15 mouse cellular contexts compared by ENCODE assay signal in the genomic region with DNA sequence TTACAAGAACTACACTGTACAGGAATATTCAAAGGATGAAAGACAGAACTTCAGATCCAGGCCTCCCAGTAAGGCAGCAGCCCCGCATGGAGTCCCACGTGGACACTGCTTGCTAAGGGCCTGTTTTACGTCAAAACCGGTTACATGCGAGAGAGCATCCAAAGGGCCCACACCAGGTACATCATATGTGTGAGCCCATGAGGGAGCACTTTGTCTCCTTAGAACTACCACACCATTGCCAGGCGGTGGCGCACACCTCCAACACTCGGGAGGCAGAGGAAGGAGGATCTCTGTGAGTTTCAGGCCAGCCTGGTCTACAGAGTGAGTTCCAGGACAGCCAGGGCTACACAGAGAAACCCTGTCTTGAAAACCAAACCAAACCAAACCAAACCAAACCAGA. TPM values are rescaled to one million over a fixed set of nuclear protein-coding genes. Genes with fewer than 3 reads are reported as not detected.
DNase-seq lines count a peak whose midpoint lies in the region; ATAC-seq and TF ChIP-seq lines count a peak whose summit lies in the region.
"Not testable (repeated sequence)": the region's sequence is repeated elsewhere in the genome, so short reads cannot be mapped to it uniquely, and the experiment has no call there.
"Had no signal": no experiment of that assay in that cellular context is flagged by ENCODE, and none has a peak within 500 bp of the region (broad histone marks: within the 10 kb centered on the region; RNA-seq: fewer than 3 reads in every experiment).

No protein-coding gene starts in this region.

- CTCF ChIA-PET in Patski (lab: Charles Lee): interaction anchor here (2.3 kb wide), 1 partner anchor 56 kb away, joined by 6 read pairs; no protein-coding TSS in a partner anchor

- H3K4me1 ChIP-seq in CH12.LX (ENCODE audit: control insufficient read depth in 1 of 2, insufficient read depth in 2 of 2): peaks cover 4 to 18% of the 10 kb centered on the region in 2 experiments; a peak in 2 of 4 replicates
- not testable (repeated sequence) for H3K4me1 ChIP-seq in heart, postnatal 0 days (ENCODE audit: control insufficient read depth, insufficient read depth); stomach, postnatal 0 days (replicated peaks; ENCODE audit: control insufficient read depth, insufficient read depth)

- DNase-seq in CH12.LX (ENCODE audit: extremely low read depth): peak; percentile 56
- DNase-seq in Patski (ENCODE audit: low read depth, low spot score); heart, postnatal 0 days (ENCODE audit: low spot score): not testable (repeated sequence)
- DNase-seq in embryo, embryonic 10 days (ENCODE audit: low spot score): peak; percentile 31
- DNase-seq in liver: peak; percentile 21
- peak; percentile 23 for DNase-seq in stomach, postnatal 0 days (ENCODE audit: low spot score)

- not testable (repeated sequence) for TF ChIP-seq EP300 in CH12.LX (IDR thresholded peaks at IDR 0.05; ENCODE audit: low read length); heart, postnatal 0 days (IDR thresholded peaks at IDR 0.05; ENCODE audit: low read depth); stomach, postnatal 0 days (optimal IDR thresholded peaks at IDR 0.05)

- not testable (repeated sequence) for H3K4me3 ChIP-seq in CH12.LX (replicated peaks in 1 of 3; ENCODE audit: low read depth in 2 of 3, low read length in 2 of 3, poor library complexity in 1 of 3); heart, postnatal 0 days (ENCODE audit: low read depth, low read length); stomach, postnatal 0 days (ENCODE audit: low read depth, low read length)

- not testable (repeated sequence) for H3K36me3 ChIP-seq in CH12.LX (replicated peaks in 1 of 2; ENCODE audit: control insufficient read depth in 1 of 2, insufficient read depth in 1 of 2, low read length in 1 of 2); heart, postnatal 0 days (replicated peaks; ENCODE audit: control insufficient read depth, insufficient read depth, low read length); stomach, postnatal 0 days (ENCODE audit: control insufficient read depth, insufficient read depth, low read length)

- not testable (repeated sequence) for H3K9me3 ChIP-seq in CH12.LX (replicated peaks; ENCODE audit: low read length); heart, postnatal 0 days (replicated peaks; ENCODE audit: control insufficient read depth, low read length); stomach, postnatal 0 days (ENCODE audit: control insufficient read depth, low read length)

- peak in 1 of 2 experiments; percentile 75; a peak in 2 of 4 replicates for TF ChIP-seq CTCF in CH12.LX (conservative IDR thresholded peaks at IDR 0.05 in 1 of 2, IDR thresholded peaks at IDR 0.05 in 1 of 2; ENCODE audit: low read depth in 2 of 2, low read length in 2 of 2)
- TF ChIP-seq CTCF in Patski (IDR thresholded peaks at IDR 0.05): peak; percentile 29
- TF ChIP-seq CTCF in heart, postnatal 0 days (IDR thresholded peaks at IDR 0.05; ENCODE audit: low read depth): 0 out of 2 replicates have a peak, but pooled peaks have one; percentile 8
- TF ChIP-seq CTCF in stomach, postnatal 0 days (IDR thresholded peaks at IDR 0.05; ENCODE audit: low read depth): peak; percentile 50

- H3K79me2 ChIP-seq in CH12.LX (replicated peaks; ENCODE audit: control insufficient read depth, extremely low read depth, insufficient read depth, poor library complexity, severe bottlenecking): not testable (repeated sequence)

- H3K27ac ChIP-seq in CH12.LX (ENCODE audit: insufficient read depth, low read depth); heart, postnatal 0 days (ENCODE audit: low read depth); stomach, postnatal 0 days (replicated peaks): not testable (repeated sequence)

- 50% methylated on average over 8 of the region's 8 CpGs for WGBS in heart, postnatal 0 days
- WGBS in stomach, postnatal 0 days: 75% methylated on average over 8 of the region's 8 CpGs

- not testable (repeated sequence) for ATAC-seq in Patski; heart, postnatal 0 days (ENCODE audit: insufficient read depth, low read depth); stomach, postnatal 0 days (ENCODE audit: low FRiP score, low TSS enrichment)
- 0 out of 2 replicates have a peak, but pooled peaks have one; percentile 32 for ATAC-seq in megakaryocyte progenitor cell, adult 5-6 weeks (replicated peaks; ENCODE audit: poor library complexity)

- not testable (repeated sequence) for H3K9ac ChIP-seq in CH12.LX (ENCODE audit: insufficient read depth, low read depth); heart, postnatal 0 days (replicated peaks; ENCODE audit: low read depth, low read length); stomach, postnatal 0 days (ENCODE audit: low read length)

- dilution Hi-C loops in CH12.LX (cut with MboI; ENCODE audit: extremely low pct_ligation_motif_present, extremely low pct_unique_long_range_greater_than_20kb, low sequenced_read_pairs): not testable (repeated sequence)

- H3K27me3 ChIP-seq in CH12.LX (replicated peaks); Patski; heart, postnatal 0 days (ENCODE audit: control insufficient read depth, insufficient read depth, low read length); stomach, postnatal 0 days (ENCODE audit: control insufficient read depth, insufficient read depth, low read length): not testable (repeated sequence)

- in situ Hi-C loops in CH12.LX (cut with MboI; ENCODE audit: low pct_ligation_motif_present, low pct_unique_long_range_greater_than_20kb, low sequenced_read_pairs): loop anchor here (5.0 to 10.0 kb wide), 2 partner anchors 54 to 117 kb away; a partner anchor contains a TSS
- in situ Hi-C loops in Patski (cut with MboI; ENCODE audit: low pct_unique_long_range_greater_than_20kb): loop anchor here (5.0 kb wide), 3 partner anchors 53 to 703 kb away; a partner anchor contains a TSS

- not testable (repeated sequence) for TF ChIP-seq POLR2A in CH12.LX (IDR thresholded peaks at IDR 0.05; ENCODE audit: low read depth, low read length)

- peak; percentile 58 for TF ChIP-seq RAD21 in CH12.LX (IDR thresholded peaks at IDR 0.05; ENCODE audit: low read depth, low read length)

- H3K4me2 ChIP-seq in CH12.LX (ENCODE audit: insufficient read depth, low read depth, poor library complexity, severe bottlenecking); heart, postnatal 0 days (ENCODE audit: low read depth, low read length); stomach, postnatal 0 days (replicated peaks; ENCODE audit: low read depth): not testable (repeated sequence)

- POLR2A ChIA-PET in Patski (lab: Charles Lee): not testable (repeated sequence)

TF ChIP-seq in CH12.LX, 34 proteins besides CTCF, POLR2A, EP300 and RAD21:
- peak; percentile 81 for TF ChIP-seq SMC3 (IDR thresholded peaks at IDR 0.05; ENCODE audit: low read depth, low read length)
TF ChIP-seq in CH12.LX: peak in this region for 1; not testable (repeated sequence) for 33.

RNA-seq across cellular contexts. Expression of a gene that starts 3.4 kb away (rescaled TPM):
- total RNA-seq in CH12.LX (2012; rRNA removed) (3.1 TPM in 2 replicates), CH12.LX (2014; rRNA removed) (4.7 and 5.9 TPM in 2 replicates)
- polyA plus RNA-seq in CH12.LX (2012; ENCODE audit: insufficient read length, low read depth) (19.2 and 25.1 TPM in 2 replicates), Patski (2021) (1.2 TPM)
- total RNA-seq in heart, postnatal 0 days (2014; rRNA removed; ENCODE audit: low replicate concordance): 4.9 and 12.8 TPM in 2 replicates
- polyA plus RNA-seq in heart, postnatal 0 days (2015; fragmentation: Nextera tagmentation; extraction: Ambion mirVana): 4.7 and 5.5 TPM in 2 replicates
- total RNA-seq in megakaryocyte progenitor cell, adult 5-6 weeks (2015): 62.9 and 87.1 TPM in 2 replicates
- 21.0 and 23.6 TPM in 2 replicates for total RNA-seq in megakaryocyte progenitor cell, adult 5-6 weeks (2017)
- polyA plus RNA-seq in stomach, postnatal 0 days (2015; fragmentation: Nextera tagmentation; extraction: Ambion mirVana): 16.7 and 25.7 TPM in 2 replicates

RNA-seq across cellular contexts. Expression of a gene that starts 58.9 kb away (rescaled TPM):
- total RNA-seq in CH12.LX (2012; rRNA removed): 0.08 TPM in 1 of 2 replicates, not detected in the other
- not detected in 2 replicates for total RNA-seq in CH12.LX (2014; rRNA removed)
- polyA plus RNA-seq in CH12.LX (2012; ENCODE audit: insufficient read length, low read depth): 0.64 and 0.90 TPM in 2 replicates
- 0.28 TPM for polyA plus RNA-seq in Patski (2021)
- total RNA-seq in heart, postnatal 0 days (2014; rRNA removed; ENCODE audit: low replicate concordance): not detected in 2 replicates
- polyA plus RNA-seq in heart, postnatal 0 days (2015; fragmentation: Nextera tagmentation; extraction: Ambion mirVana): not detected in 2 replicates
- total RNA-seq in megakaryocyte progenitor cell, adult 5-6 weeks (2015): 0.07 TPM in 1 of 2 replicates, not detected in the other
- 0.46 TPM in 1 of 2 replicates, not detected in the other for total RNA-seq in megakaryocyte progenitor cell, adult 5-6 weeks (2017)
- 0.07 TPM in 1 of 2 replicates, not detected in the other for polyA plus RNA-seq in stomach, postnatal 0 days (2015; fragmentation: Nextera tagmentation; extraction: Ambion mirVana)
- polyA plus RNA-seq: activated CD4-positive, CD25-positive, alpha-beta regulatory T cell, adult 4 months; CD4-positive, CD25-positive, alpha-beta regulatory T cell, adult 4 months; embryonic facial prominence, embryonic 15.5 days; heart, embryonic 11.5 days; hindbrain, embryonic 10.5 days; intestine, embryonic 16.5 days; liver, embryonic 15.5 days; midbrain, embryonic 12.5 days had no signal
